Mouse (Mus musculus) large intestine, adult 2 months (tissue): Measurements from ENCODE around the gene Nova2. TPM values are rescaled to one million over a fixed set of nuclear protein-coding genes. Genes with fewer than 3 reads are reported as not detected.

Experiments used
- DNase-seq: peaks from one replicate; pipeline ENCODE4 v3.0.0-alpha.2; 2012; ENCODE audit warnings: low read depth, low spot score
- WGBS: fragments of 180-500 bp; shearing (Covaris S2); methylation state at CpG from one replicate; pipeline ENCODE4 v1.1.7; 2018; 5-methylcytosine and 5-hydroxymethylcytosine counted together
- polyA plus RNA-seq: library from polyadenylated mRNA; depleted of rRNA; stranded (reverse); fragments of >200 nt; gene quantifications from 2 replicates; pipeline ENCODE4 v1.2.3, GENCODE M21; 2012; rRNA removed

Gene Nova2
- 0.17 and 0.21 TPM in 2 replicates for polyA plus RNA-seq

DNA sequence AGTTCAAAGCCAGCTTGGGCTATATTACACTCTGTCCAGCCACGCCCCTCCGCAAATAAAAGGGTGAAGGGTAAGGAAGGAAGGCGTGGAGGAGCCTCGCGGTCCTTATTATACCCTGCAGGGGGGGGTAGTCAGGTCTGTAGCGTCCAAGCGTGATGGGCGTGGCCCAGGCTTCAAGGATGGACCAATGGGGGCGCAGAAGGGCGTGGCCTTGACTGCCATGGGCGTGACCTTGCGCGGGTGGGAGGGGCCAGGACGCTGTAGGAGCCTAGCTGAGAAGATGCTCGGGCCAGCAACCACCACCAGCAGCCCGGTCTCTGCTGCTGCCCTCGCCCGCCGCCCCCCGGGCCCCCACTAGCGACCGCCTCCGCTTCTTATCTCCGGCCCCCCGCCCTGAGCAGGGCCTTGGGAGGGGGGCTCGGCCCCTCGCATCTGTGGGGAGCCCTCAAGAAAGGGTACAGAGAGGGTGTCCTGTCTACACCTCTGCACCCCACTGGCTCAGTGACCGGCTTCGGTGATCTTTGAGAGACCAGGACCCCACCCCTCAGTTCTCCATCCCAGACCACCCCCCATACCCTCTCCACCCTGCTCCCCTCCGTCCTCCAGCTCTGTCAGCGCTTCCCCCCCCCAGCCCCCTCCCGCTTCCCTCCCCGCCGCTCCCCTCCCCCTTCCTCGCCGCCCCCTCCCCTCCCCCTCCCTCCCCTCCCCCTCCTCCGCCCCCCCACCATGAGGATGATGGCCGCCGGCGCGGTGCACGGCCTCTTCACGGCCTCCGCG, at the start of gene Nova2:
TSS of gene Nova2 (plus strand) at position 727 of the 777 bp plus-strand sequence.
- DNase-seq = no peak
- under 1% methylated on average over 28 of the region's 45 CpGs for WGBS

DNA sequence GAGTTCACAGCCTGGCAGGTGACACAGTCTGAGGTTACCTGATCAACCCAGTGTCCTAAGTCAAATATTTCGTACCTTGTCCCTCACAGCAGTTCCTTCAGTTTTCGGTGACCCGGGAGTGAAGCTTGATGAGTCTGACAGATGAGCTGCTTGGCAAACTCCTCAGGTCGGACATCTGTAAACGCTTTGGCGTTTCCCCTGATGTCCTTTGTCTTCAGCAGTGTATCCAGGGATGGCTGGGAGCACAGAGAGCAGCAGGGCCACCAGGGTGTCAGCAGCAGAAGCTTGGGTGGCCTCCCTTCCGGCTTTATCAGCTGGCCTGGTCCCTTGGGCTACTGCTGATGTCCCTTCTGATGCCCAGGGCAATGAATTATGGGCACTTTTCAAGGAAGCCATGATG, 47.0 kb upstream of the Nova2 start:
- no peak for DNase-seq
- 83% methylated on average over 7 of the region's 7 CpGs for WGBS

DNA sequence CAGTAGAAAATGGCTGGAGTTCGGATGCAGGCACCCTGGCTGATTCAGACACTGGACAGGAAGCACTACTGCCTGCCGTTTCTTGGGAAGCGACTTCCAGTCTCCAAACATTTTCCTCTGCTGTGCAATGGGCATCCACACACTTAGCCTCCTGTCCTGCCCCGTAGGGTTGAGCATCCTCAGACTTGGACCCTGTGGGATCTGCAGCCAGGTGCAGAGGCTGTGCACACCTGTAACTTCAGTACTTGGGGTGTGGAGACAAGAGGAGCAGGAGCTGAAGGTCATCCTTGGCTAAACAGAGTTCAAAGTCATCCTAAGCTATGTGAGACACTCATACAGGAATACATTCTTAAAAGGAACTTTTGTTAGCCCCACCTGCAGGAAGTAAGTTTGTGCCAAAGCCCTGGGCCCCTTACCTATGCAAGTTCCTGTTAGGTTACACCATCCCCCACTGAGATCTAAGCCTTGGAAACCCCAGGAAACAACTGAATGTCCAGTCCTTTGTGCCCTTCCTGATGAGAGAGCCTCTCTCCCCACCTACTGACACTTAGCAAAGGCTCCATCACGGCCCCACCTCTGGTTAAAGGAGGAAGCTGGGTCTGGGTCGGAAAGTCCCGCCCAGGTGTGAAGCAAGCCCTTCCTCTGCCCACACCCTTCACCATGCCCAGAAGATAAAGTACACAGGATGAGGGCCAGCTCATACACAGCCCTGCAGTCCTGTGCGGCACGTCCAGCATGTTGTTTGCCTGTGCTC, 41.5 kb upstream of the Nova2 start:
- peak; percentile 64 for DNase-seq

DNA sequence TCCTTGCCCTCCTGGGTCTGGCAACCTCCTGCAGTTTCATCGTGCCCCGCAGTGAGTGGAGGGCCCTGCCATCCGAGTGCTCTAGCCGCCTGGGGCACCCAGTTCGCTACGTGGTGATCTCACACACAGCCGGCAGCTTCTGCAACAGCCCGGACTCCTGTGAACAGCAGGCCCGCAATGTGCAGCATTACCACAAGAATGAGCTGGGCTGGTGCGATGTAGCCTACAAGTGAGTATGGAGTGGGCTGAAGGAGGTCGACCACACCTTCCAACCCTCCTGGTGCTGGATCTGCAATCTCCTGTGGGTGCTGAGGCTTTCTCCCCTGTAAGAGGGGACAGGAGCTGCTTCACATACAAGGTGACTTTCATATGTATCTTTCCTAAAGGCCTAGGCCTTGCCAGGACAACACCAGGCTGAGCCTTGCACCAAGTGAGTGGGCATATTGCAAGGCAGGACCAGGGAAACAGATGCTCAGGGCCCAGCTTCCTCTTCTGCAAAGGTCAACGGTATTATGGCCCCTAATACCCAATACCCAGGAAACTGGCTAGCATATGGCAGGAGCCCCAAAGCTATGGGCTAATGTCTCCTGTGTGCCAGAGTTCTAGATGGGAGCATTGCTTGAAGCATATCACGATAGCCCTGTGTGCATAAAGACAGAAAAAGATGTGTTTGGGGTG, 40.8 kb upstream of the Nova2 start:
- WGBS = 18% methylated on average over 13 of the region's 13 CpGs
- DNase-seq = no peak

More for the DNA sequence above, 41.5 kb upstream of the Nova2 start:
- WGBS = 15% methylated on average over 9 of the region's 9 CpGs

DNA sequence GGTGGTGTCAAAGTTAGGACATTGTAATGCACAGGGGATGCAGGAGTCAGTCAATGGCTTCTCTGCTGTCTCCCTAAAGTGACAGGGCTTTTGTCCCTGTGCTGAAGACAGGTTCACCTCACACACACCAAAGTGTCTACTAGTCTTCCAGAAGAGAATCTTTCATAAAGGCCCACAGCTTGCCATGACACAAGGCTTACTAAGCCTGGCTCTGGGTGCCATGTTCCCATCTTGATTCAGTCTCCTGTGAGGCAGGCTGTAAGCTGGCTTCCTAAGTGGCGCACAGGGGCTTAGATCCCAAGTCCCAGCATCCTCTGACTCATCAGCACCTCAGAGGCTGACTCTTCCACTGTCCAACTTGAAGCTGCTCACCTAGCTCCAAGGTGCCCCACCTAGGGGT, 38.7 kb upstream of the Nova2 start:
- WGBS = 100% methylated on average over 1 of the region's 1 CpGs
- DNase-seq = no peak

DNA sequence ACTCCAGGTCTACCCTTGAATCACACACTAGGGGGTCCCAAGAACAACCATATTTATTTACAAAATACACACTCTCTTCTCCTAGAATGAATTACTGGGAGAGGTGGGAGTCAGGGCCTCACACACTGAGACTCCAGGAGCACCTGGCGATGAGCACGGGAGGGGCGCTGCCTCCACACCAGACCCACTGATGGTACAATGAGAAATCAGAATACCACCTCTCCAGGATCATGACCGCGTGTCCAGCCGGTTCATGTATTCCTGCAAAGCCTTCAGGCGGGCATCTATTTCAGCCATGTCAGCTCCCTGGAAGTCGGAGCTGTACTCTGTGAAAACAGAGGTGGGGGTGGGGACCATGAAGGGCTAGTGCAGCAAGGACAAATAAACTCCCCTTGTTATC, 34.8 kb upstream of the Nova2 start:
- WGBS = 95% methylated on average over 8 of the region's 8 CpGs
- DNase-seq = no peak

DNA sequence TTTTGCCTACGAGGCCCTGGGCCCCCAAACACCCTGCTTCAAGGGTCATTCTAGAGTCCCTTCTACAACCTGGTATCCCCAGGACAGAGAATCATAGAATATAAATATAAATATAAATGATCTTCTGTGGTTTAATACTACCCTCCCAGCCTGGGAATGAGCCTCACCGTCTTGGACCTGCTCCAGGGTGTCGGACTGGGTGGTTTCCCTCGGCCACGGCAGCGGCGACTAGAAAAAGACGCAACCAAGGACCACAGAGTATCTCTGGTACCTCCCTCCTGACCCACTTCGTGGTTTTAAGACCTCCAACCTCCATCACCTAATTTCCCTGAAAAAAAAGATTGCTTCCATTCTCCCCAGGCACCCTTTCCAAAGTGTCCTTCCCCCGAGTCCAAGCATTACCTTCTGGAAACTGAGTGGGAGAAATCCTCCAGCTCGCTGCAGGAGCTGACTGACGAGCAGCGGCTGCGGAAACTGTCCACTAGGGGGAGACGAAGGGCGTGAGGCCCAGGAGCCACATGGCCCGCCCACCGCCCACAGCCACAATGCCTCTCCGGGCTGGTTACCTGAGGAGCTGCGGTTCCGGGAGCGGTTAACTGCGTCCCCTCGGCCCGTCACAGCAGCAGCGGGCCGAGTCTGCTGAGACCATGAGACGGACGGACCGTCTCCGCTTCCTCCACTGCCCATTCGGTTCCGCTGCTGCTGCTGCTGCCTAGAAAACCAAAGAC, 33.7 kb upstream of the Nova2 start:
- WGBS = 21% methylated on average over 33 of the region's 33 CpGs

DNA sequence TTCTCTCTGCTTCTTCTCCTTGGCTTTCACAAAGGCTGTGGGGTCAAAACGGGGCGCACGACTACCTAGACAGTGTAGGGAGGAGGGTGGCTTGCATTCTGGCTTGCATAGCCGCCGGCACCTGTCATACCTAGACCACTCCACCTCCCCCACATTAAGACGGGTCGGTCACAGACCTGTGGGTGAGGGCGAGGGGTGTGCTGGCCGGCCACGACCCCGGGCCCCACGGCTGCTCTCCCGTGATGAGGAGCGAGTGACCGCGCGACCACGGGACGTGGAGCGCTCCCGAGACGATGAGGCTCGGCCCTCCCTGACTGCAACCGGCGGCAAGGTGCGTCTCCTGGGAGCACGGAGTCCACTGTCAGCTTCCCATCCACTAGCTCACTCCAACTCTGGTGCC, 32.7 kb upstream of the Nova2 start:
- no peak for DNase-seq
- 67% methylated on average over 27 of the region's 27 CpGs for WGBS

More for the DNA sequence above, 33.7 kb upstream of the Nova2 start:
- DNase-seq = no peak

DNA sequence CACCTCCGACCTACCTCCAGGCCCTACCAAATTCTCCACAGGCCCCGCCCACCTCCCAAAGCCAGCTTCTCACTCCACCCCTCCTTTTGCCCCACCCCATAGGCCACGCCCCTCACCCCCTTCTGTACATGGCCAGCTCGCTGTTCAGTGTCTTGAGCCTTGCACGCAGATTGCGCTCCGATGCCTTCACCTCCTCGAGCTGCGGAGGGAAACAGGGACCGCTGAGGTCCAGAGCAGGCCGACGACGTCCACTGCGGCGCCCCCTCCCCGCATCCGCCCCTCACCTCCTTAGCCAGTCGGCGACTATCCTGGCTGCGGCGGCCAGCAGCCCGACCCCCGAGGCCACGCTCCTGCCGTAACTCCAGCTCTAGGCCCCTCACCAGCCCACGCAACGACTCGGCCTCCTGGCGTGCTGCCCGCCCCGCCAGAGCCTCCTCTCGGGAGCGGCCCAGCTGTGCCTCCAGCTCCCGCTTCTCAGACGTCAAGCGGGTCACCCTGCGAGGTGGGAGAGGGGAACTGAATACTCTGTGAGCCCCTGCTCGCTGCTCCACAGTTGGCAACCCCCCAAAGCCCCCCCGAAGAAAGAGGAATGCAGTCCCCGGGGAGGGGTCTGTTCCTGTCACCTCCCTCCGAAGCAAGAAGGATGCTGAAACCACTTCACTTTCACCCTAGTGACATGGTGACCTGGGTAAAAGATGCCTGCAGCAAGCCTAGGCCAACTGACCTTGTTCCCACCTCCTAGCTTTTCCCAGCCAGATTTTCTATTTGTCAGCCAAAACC, 31.8 kb upstream of the Nova2 start:
- WGBS = 17% methylated on average over 41 of the region's 41 CpGs
- no peak for DNase-seq

DNA sequence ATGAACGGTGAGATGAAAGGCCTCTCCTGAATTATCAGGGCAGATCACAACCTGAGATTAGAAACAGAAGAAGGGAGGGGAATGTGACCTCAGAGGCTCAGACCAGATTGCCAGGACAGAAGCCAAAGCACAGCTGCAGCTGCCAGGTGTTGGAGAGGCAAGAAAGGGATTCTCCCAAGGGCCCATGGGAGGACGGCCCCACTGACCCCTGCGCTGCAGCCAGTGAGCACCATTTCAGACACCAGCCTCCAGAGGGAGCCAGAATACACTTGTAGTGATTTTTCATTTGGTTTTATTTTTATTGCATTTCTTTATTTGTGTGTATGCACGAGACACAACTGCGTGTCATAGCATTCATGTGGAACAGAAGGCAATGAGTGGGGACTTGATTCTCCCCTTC, 29.2 kb upstream of the Nova2 start:
- WGBS = 14% methylated on average over 5 of the region's 5 CpGs
- DNase-seq = no peak

DNA sequence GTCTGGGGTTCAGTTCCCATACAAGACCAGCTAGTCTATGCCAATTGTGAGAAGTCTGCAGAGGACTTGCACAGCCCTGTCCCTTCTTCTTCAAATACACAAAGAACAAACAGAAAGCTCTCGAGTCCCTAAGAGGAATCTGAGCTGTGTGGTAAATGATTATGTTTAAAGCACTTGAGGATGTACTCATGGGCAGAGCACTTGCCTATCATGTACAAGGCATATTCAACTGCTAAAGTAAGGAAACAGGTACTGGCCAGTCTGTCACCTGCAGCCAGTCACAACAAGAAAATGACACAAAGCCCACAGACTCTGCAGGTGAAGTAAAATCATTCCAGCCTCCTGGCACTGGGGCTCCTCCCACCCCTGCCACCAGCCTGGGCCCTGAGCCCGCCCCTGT, 25.2 kb upstream of the Nova2 start:
- WGBS = 81% methylated on average over 2 of the region's 2 CpGs
- no peak for DNase-seq

DNA sequence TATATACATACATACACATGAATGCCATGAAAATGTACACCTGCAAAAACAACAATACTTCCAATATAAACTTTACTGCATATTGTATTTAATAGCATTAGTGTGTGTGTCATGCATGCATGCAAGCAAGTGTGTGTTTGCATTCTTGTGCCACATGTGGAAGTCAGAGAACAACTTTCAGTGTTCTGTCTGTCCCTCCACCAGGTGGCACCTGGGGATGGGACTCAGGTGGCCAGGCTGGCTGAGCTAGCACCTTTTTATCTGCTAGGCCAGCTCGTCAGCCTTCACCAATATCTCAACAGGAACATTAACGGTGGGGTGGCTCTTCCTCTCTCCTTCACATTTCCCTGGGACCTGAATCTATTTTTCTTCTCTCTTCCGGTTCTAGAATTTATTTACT, 23.2 kb upstream of the Nova2 start:
- no peak for DNase-seq
- 63% methylated on average over 3 of the region's 3 CpGs for WGBS

DNA sequence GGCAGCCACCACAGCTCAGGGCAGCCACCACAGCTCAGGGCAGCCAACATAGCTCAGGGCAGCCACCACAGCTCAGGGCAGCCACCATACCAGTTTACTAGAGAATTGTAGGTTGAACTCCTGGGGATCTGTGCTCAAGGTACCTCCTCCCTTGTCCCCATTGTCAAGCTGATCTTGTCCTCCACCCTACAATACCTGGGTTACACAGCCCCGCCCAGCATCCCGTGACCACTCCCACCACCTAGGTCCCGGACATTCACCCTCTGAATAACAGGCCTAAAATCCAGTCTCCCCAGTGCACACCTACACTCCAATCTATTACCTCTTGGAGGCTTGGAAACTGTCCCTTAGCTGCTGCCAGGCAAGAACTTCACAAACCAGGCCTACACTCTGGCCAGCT, 20.7 kb upstream of the Nova2 start:
- DNase-seq = no peak
- WGBS = 53% methylated on average over 3 of the region's 3 CpGs

DNA sequence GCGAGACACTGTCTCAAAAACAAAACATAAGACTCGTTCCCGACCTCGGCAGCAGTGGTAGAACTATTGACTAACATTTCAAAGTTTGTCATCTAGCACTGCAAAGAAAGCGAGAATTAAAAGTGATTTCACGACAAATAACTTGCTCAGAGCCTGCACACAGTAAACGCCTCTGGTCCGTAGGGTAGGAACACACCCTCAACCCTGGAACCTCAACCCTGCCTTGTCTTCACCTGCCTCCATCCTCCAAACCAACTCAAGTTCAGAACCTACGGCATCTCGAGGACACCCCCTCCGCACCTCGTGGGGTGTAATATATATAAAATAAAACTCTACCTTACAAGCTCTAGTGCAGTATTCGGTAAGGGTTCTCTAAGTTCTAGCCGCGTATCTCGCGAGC, 15.9 kb upstream of the Nova2 start:
- DNase-seq = no peak
- WGBS = under 1% methylated on average over 17 of the region's 17 CpGs

DNA sequence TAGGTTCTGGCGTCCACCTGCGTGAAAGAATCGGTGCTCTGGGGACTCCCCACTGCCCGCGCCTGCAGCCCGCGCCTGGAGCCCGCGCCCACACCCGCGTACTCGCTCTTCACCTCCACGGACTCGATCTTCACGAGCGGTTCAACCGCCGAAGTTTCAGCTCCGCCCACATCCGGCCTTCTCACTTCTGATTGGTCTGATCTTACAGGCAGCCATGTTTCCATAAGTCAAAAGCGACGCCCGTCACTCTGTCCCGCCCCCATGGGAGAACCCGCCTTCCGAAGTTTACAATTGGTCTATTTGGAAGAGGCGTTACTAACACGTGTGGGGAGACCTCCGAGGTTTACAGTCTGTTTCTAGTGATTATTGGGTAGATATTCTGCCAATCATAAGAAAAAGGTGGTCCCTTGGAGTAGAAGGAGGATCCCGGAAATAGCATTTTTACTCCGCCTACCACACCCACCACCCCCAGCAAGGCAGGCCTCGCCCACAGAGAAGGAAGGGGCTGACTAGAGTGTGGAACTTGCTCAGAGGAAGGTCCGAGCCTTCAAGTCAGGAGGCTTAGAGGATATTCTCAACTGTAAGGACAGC, 15.4 kb upstream of the Nova2 start, which contains the start of gene Ccdc61:
TSS of gene Ccdc61 (minus strand) at position 175 of the 591 bp plus-strand sequence.
- DNase-seq = peak; percentile 98
- WGBS = under 1% methylated on average over 33 of the region's 33 CpGs

DNA sequence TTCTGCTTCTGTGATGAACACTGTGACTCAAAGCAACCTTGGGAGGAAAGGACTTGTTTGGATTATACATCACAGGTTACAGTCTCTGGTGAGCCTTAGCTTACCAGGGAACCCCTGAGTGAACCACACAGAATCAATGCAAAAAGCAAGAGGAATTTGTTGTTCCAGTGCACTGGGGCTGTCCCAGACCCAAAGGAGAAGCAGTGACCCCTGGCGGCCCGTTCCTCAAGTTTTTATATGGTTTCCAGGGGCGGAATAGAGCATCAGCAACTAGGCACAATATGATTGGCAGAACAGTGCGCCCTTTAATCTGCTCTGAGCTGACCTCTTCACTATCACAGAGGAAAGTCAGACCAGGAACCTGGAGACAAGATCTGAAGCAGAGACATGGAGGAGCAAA, 9.4 kb upstream of the Nova2 start:
- DNase-seq = no peak
- 65% methylated on average over 4 of the region's 4 CpGs for WGBS

DNA sequence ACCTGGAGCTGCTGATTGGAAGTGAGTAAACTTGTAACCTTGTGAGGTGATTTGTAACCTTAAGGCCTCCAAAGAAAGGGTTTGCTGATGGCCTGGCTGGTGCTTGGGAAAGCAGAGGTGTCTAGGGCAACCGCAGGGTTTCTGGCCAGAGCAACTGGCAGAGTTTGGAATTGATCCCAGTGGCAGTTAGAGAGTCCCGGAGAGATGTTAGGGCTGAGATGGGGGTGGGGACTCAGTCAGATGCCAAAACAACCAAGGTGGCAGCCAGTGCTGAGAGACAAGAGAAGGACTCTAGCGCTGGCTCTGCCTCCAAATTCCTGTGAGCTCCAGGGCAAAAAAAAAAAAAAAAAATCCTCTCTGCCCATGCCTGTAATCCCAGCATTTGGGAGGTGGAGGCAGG, 7.8 kb upstream of the Nova2 start:
- DNase-seq = no peak
- WGBS = 42% methylated on average over 3 of the region's 3 CpGs

DNA sequence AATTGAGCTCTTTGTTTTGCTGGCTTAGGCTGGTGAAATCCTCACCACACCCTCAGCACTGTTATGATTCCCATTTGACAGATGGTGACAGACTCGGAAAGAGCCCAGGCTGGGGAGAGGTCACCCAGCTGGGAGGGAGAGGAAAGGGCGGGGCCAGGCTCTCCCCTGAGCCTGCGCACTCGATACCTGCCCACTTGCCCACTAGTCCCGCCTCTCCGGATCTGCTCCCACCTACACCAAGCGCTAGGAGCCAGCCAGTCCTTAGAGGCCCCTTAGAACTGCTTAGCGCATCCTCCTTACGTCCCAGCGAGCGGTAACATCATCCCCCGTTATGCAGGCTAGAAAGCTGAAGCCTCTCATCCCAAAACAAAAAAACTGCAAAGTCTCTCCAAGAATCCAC, 4.6 kb upstream of the Nova2 start:
- 4% methylated on average over 12 of the region's 12 CpGs for WGBS
- no peak for DNase-seq

DNA sequence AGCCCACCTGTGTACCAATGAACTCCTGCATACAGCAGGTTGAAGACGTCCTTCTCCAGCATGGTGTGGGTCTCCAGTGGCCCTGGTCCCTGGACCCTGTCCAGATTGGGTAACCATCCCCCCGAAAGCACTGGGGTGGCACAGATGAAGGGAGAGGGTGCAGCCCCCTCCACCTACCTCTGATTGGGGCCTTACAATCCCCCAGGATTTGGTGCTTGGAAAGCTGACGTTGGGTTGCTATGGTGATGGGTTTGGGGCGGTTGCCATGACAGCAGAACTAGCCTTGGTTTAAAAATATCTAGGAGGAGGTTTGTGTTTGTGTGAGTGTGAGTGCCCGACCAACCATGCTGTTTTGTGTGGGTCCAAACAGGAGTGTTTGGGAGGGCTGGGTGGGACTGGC, 2.9 kb upstream of the Nova2 start:
- DNase-seq = no peak
- 42% methylated on average over 5 of the region's 5 CpGs for WGBS
